Mouse (Mus musculus): ENCODE results near the gene H2-K1. TPM values are rescaled to one million over a fixed set of nuclear protein-coding genes. Genes with fewer than 3 reads are reported as not detected.
"Not testable (repeated sequence)": the region's sequence is repeated elsewhere in the genome, so short reads cannot be mapped to it uniquely, and the experiment has no call there.

Gene H2-K1
- polyA plus RNA-seq, 1 experiment from 2014 or later: 82.2 TPM

DNA sequence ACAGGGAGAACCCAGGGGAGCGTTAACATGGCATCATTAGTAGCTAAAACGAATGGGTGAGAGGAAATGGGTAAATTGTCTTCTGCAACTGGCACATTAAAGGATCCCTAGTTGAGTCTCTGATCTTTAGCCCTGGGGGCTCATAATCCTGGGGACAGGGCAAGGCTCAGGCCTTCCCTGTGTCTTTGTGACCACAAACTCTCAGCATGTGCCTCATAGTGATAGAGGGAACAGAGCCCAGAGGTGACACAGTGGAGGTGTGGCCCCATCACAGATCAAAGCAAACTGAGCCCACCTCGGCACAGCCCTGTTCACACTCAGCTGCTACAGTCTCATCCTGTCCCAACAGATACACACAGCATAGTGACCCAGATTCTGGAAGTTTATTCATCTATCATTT, 4.5 kb downstream of the H2-K1 start:
- no peak for TF ChIP-seq CTCF (IDR thresholded peaks at IDR 0.05; ENCODE audit: low read depth)
- no peaks in the 10 kb centered on the region for H3K9me3 ChIP-seq (replicated peaks; ENCODE audit: low read length)
- no peak overlapping the region for H3K4me3 ChIP-seq (replicated peaks; ENCODE audit: low read depth, low read length)
- H3K4me2 ChIP-seq (ENCODE audit: low read length): no peak overlapping the region
- no peaks in the 10 kb centered on the region for H3K36me3 ChIP-seq (ENCODE audit: insufficient read depth, low read length)
- no peak overlapping the region for H3K9ac ChIP-seq (ENCODE audit: low read depth, low read length)
- H3K27me3 ChIP-seq (ENCODE audit: insufficient read depth, low read length): no peaks in the 10 kb centered on the region
- DNase-seq (ENCODE audit: low spot score): no peak
- H3K4me1 ChIP-seq (replicated peaks; ENCODE audit: insufficient read depth, low read length): no peaks in the 10 kb centered on the region
- 30% methylated on average over 3 of the region's 3 CpGs for WGBS
- H3K27ac ChIP-seq: no peak overlapping the region
- no peak for ATAC-seq (replicated peaks; ENCODE audit: low FRiP score, low read depth)

DNA sequence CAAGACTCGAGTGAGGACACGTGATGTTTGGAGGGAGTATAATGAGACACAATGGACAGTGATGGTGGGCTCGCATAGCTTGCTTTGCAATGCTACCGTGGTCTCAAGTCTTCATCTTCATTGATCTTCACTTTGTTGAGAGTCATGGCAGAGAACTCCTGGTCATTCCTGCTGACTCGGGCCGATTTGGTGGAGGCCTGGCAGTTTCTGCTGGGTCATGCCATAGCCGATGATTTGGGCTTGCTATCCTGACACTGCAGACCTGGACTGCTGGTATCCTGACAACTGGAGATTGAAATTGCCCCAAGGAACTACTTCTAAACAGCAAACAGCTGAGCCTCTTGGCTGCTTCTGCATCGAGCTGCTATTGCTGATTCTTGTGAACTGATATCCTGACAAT, 5.2 kb downstream of the H2-K1 start:
- no peaks in the 10 kb centered on the region for H3K27me3 ChIP-seq (ENCODE audit: insufficient read depth, low read length)
- no peaks in the 10 kb centered on the region for H3K9me3 ChIP-seq (replicated peaks; ENCODE audit: low read length)
- no peak overlapping the region for H3K4me2 ChIP-seq (ENCODE audit: low read length)
- H3K9ac ChIP-seq (ENCODE audit: low read depth, low read length): no peak overlapping the region
- no peak overlapping the region for H3K27ac ChIP-seq
- no peak for ATAC-seq (replicated peaks; ENCODE audit: low FRiP score, low read depth)
- H3K4me3 ChIP-seq (replicated peaks; ENCODE audit: low read depth, low read length): no peak overlapping the region
- TF ChIP-seq CTCF (IDR thresholded peaks at IDR 0.05; ENCODE audit: low read depth): no peak
- no peaks in the 10 kb centered on the region for H3K36me3 ChIP-seq (ENCODE audit: insufficient read depth, low read length)
- no peaks in the 10 kb centered on the region for H3K4me1 ChIP-seq (replicated peaks; ENCODE audit: insufficient read depth, low read length)
- no peak for DNase-seq (ENCODE audit: low spot score)
- 93% methylated on average over 8 of the region's 8 CpGs for WGBS

DNA sequence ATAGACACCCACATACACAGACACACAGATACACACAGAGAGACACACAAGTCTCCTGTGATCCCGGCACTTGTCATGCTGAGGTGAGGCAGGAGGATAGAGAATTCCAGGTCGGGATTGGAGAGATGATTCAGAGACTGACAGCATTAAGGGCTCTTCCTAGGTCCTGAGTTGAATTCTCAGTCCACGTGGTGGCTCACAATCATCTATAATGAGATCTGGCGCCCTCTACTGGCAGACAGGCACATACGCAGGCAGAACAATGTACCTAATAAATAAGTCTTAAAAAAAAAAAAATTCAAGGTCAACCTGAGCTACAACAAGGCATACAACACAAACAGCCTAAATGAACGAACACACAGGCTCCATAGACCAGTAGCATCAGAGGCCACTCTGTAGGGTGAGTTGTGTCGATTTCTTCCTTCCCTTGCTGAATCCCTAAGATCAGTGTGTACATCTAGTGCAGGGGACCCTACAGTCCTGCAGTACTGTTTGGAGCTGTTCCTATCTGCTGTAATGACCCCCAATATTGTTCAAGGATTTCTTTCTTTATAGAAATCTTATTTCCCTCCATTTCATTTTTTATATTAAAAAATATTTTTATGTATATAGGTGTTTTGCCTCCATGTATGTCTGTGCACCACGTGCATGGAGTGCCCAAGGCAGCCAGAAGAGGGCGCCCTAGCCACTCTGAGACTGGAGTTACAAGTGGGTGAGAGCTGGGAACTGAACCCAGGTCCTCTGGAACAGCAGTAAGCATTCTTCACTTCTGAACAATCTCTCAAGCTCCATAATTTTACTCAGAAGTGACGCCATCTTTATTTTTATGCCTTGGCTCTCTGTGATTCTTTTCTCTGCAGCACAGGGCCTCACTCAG, 8.1 kb downstream of the H2-K1 start:
- 31% methylated on average over 10 of the region's 10 CpGs for WGBS

DNA sequence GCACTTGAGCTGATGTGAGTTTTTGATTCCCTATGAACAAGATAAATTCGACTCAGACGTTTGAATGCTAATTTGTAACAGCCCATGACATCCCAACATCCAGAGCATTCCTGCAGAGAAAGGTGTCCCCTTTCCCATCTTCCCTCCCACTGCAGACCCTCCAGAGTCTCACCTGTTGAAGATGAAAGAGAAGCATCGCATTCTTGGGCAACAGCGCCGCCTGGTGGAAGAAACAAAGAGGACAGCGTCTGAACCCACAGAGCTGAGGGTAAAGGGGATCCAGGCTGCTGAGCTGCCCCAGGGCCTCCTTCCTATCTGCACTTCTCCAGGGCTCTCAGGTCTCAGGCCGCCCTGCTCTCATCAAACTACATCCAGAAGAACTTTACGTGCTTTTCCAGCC, 18.0 kb downstream of the H2-K1 start:
- H3K36me3 ChIP-seq (ENCODE audit: insufficient read depth, low read length); H3K27me3 ChIP-seq (ENCODE audit: insufficient read depth, low read length); H3K9me3 ChIP-seq (replicated peaks; ENCODE audit: low read length); H3K4me3 ChIP-seq (replicated peaks; ENCODE audit: low read depth, low read length); H3K4me1 ChIP-seq (replicated peaks; ENCODE audit: insufficient read depth, low read length); ATAC-seq (replicated peaks; ENCODE audit: low FRiP score, low read depth); H3K9ac ChIP-seq (ENCODE audit: low read depth, low read length); H3K27ac ChIP-seq: not testable (repeated sequence)
- TF ChIP-seq CTCF (IDR thresholded peaks at IDR 0.05; ENCODE audit: low read depth): peak; percentile 94
- whole genome bisulfite sequencing: 12% methylated on average over 8 of the region's 8 CpGs
- peak overlapping the region; percentile 66; the same call in 1 of the 2 replicates for H3K4me2 ChIP-seq (ENCODE audit: low read length)
- peak; percentile 39 for DNase-seq (ENCODE audit: low spot score)

More for the DNA sequence above, 8.1 kb downstream of the H2-K1 start:
- Histone ChIP-seq H3K27me3 (ENCODE audit: insufficient read depth, low read length) (no peaks in the 10 kb centered on the region), H3K4me2 (ENCODE audit: low read length) (no peak overlapping the region), H3K36me3 (ENCODE audit: insufficient read depth, low read length) (no peaks in the 10 kb centered on the region), H3K27ac (no peak overlapping the region), H3K4me1 (replicated peaks; ENCODE audit: insufficient read depth, low read length) (no peaks in the 10 kb centered on the region), H3K9ac (ENCODE audit: low read depth, low read length) (no peak overlapping the region), H3K4me3 (replicated peaks; ENCODE audit: low read depth, low read length) (no peak overlapping the region), H3K9me3 (replicated peaks; ENCODE audit: low read length) (no peaks in the 10 kb centered on the region)
- DNase-seq (ENCODE audit: low spot score) (peak; percentile 82), ATAC-seq (replicated peaks; ENCODE audit: low FRiP score, low read depth) (no peak)
- peak; percentile 88 for TF ChIP-seq CTCF (IDR thresholded peaks at IDR 0.05; ENCODE audit: low read depth)

DNA sequence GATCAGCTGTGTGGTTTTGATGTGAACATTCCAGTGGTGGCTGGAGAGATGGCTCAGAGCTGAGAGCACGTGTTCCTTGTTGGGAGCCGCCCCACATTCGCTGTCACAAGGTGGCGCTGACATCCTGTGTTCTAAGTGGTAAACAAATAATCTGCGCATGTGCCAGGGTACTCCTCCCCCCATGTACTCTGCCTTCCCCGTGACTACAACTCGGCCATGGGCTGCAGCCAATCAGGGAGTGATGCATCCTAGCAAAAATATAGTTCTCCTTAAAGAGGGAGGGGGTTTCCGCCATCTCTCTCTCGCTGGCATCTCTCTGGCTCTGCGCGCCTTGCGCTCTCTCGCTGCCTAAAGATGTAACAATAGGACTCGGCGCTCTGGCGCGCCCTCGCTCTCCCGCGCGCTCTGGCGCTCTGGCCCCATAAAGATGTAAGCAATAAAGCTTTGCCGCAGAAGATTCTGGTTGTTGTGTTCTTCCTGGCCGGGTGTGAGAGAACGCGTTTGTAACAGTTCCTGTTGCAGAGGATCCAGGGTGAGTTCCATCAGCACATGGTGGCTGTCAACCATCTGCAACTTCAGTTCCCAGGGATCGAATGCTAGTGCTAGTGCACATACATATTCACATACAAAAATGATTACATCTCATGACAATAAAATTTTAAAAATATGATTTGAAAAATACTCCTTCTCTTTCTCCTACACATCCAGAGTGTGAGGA, 18.8 kb downstream of the H2-K1 start:
- not testable (repeated sequence) for H3K9me3 ChIP-seq (replicated peaks; ENCODE audit: low read length); H3K4me1 ChIP-seq (replicated peaks; ENCODE audit: insufficient read depth, low read length)

More for the DNA sequence above, 18.8 kb downstream of the H2-K1 start:
- Histone ChIP-seq H3K9ac (ENCODE audit: low read depth, low read length) (peak overlapping the region; percentile 57; the same call in 1 of the 2 replicates), H3K27ac (peak overlapping the region; percentile 89), H3K4me2 (ENCODE audit: low read length) (peak overlapping the region; percentile 66), H3K4me3 (replicated peaks; ENCODE audit: low read depth, low read length) (peak overlapping the region; percentile 45)
- H3K27me3 ChIP-seq (ENCODE audit: insufficient read depth, low read length); H3K36me3 ChIP-seq (ENCODE audit: insufficient read depth, low read length): not testable (repeated sequence)
- TF ChIP-seq CTCF (IDR thresholded peaks at IDR 0.05; ENCODE audit: low read depth): peak; percentile 74
- DNase-seq (ENCODE audit: low spot score) (peak; percentile 99), ATAC-seq (replicated peaks; ENCODE audit: low FRiP score, low read depth) (peak; percentile 84)
- WGBS: under 1% methylated on average over 27 of the region's 27 CpGs

Measured in kidney, postnatal 0 days (tissue).